ENCODE assay signal across 9 mouse cellular contexts in genomic region chr5:150157682-150158081, GRCm38 (mm10). TPM values are rescaled to one million over a fixed set of nuclear protein-coding genes. Genes with fewer than 3 reads are reported as not detected.
DNase-seq lines count a peak whose midpoint lies in the region; ATAC-seq lines count a peak whose summit lies in the region.
"Had no signal": no experiment of that assay in that cellular context is flagged by ENCODE, and none has a peak within 500 bp of the region (broad histone marks: within the 10 kb centered on the region; RNA-seq: fewer than 3 reads in every experiment).

No protein-coding gene starts in this region.

- 44% methylated on average over 6 of the region's 6 CpGs for WGBS in neural tube, embryonic 11.5 days

- H3K27ac ChIP-seq in neural tube, embryonic 11.5 days (ENCODE audit: low read depth, low read length), result no peak overlapping the region

- ATAC-seq in inflammation-experienced regulatory T-cells, adult 6 months, result peak; percentile 79
- peak; percentile 41; the same call in 1 of the 2 replicates for ATAC-seq in neural tube, embryonic 11.5 days (ENCODE audit: insufficient read depth, low FRiP score, low TSS enrichment)
- ATAC-seq: Patski had no signal

- peak; percentile 75 to 80 for DNase-seq in cerebellum, postnatal 10 days
- no peak for DNase-seq in cerebellum, adult 9-10 months
- peak; percentile 28 to 38 for DNase-seq in left cerebral cortex, adult 18-20 months (ENCODE audit: low spot score in 2 of 2)
- no peak for DNase-seq in left cerebral cortex, adult 8-10 months (ENCODE audit: low spot score in 2 of 2)
- DNase-seq in adrenal gland, postnatal 36 days, result peak; percentile 24 to 36
- DNase-seq in neural tube, embryonic 11.5 days (ENCODE audit: low spot score), result peak; percentile 53
- no peak for DNase-seq in layer of hippocampus, adult 8-10 months (ENCODE audit: low spot score in 2 of 2)

- no peaks in the 10 kb centered on the region for H3K36me3 ChIP-seq in neural tube, embryonic 11.5 days (ENCODE audit: control insufficient read depth, insufficient read depth, low read length)

- H3K27me3 ChIP-seq in neural tube, embryonic 11.5 days (ENCODE audit: control insufficient read depth, insufficient read depth, low read length), result no peaks in the 10 kb centered on the region
- H3K27me3 ChIP-seq: Patski had no signal

- H3K9me3 ChIP-seq in neural tube, embryonic 11.5 days (ENCODE audit: control insufficient read depth, low read length), result no peaks in the 10 kb centered on the region

- H3K9ac ChIP-seq in neural tube, embryonic 11.5 days (ENCODE audit: low read length), result no peak overlapping the region

- no peak overlapping the region for H3K4me3 ChIP-seq in neural tube, embryonic 11.5 days (ENCODE audit: low read depth, low read length)

- no peak overlapping the region for H3K4me2 ChIP-seq in neural tube, embryonic 11.5 days (ENCODE audit: low read depth)

- H3K4me1 ChIP-seq in neural tube, embryonic 11.5 days (ENCODE audit: control insufficient read depth, insufficient read depth, low read length), result 0 out of 2 replicates have a peak, but pooled peaks cover 2% of the 10 kb centered on the region

RNA-seq across cellular contexts. Expression of gene Fry, which starts 39.2 kb away (rescaled TPM):
- total RNA-seq in left cerebral cortex, adult 18-20 months (2021), result 100 to 1,000 TPM; 164 to 168 TPM
- 100 to 1,000 TPM; 162 to 210 (median 176) TPM for total RNA-seq in left cerebral cortex, adult 8-10 months (2022)
- 10 to 100 TPM; 29.9 to 40.9 TPM for total RNA-seq in adrenal gland, postnatal 36 days (2021)
- polyA plus RNA-seq in inflammation-experienced regulatory T-cells, adult 6 months (2017; shearing (Covaris generic)), result 10 to 100 TPM; 15.9 to 25.3 (median 22.3) TPM
- 21.1 and 23.9 TPM in 2 replicates for polyA plus RNA-seq in neural tube, embryonic 11.5 days (2014; fragmentation: Nextera tagmentation; extraction: Ambion mirVana)
- 100 to 1,000 TPM; 173 to 253 (median 207) TPM for total RNA-seq in layer of hippocampus, adult 8-10 months (2022)

Comparison
In these comparisons a context has a peak if more than half of its experiments do, and no peak if none do; other contexts are left out.
1. DNase-seq: peak in cerebellum, postnatal 10 days (2 of 2), left cerebral cortex, adult 18-20 months (2 of 2), adrenal gland, postnatal 36 days (2 of 2) and neural tube, embryonic 11.5 days (single experiment); none in cerebellum, adult 9-10 months (single experiment), left cerebral cortex, adult 8-10 months (0 of 2) and layer of hippocampus, adult 8-10 months (0 of 2).